Mouse (Mus musculus): ENCODE measurements at regions not wholly inside any gene's neighbourhood (a gene's known extent, or its start where the extent isn't known, plus 50 kb on each side); places are given as distances from the start of the nearest gene placed in this dataset.

- TF ChIP-seq POLR2A (IDR thresholded peaks at IDR 0.05; ENCODE audit: borderline replicate concordance, extremely low read depth, insufficient read depth, insufficient read length, poor library complexity, severe bottlenecking) = no peak
- no peak for TF ChIP-seq CTCF (IDR thresholded peaks at IDR 0.05; ENCODE audit: borderline replicate concordance, extremely low read depth, insufficient read depth, insufficient read length)
Observed at GRCm38 (mm10) chr10:120526991-120527390, 50.7 kb upstream of the Hmga2 start.
